Mouse (Mus musculus) right cerebral cortex, postnatal 10 days (tissue): ENCODE results near the gene Gm45234.
A peak's percentile ranks its signal among the peaks of the same experiment; 100 is the strongest.

ENCODE experiments used
- DNase-seq, 2 experiments: peaks; one replicate each; pipeline ENCODE4 v3.0.0; 2021; ENCODE audit warnings: low spot score in 2 of 2

The Gm45234 gene

DNA sequence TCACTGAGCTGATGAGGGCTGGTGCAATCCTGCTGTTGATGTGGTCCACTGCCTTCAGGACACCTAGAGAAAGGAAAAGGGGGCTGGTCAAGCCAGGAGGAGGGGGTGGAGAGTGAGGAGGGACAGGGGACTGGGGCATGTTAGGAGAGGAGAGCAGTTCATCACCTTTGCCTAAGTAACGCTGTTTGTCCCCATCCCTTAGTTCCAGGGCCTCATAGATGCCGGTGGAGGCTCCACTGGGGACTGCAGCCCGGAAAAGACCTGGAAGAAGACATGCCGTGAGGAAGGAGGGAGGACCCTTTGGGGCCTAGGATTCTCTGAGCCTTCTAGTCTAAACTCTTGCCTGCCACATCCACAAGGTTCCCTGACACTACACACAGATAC is 11.7 kb upstream of the Gm45234 start:
- no peak for DNase-seq

DNA sequence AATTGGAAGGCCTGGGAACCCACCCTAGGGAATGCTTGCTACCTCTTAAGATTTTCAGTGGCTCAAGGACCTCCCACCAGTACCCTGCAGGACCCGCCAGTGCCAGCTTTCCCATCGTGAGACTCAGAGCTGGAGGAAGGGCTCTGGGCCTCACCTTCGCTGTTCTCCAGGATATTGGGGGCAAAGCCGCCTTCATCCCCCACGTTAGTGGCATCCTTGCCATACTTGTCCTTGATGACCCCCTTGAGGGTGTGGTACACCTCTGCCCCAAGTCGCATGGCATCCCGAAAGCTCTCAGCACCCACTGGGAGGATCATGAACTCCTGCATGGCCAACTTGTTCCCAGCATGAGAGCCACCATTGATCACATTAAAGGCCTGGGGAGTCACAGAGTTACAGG is 10.1 kb upstream of the Gm45234 start:
- DNase-seq, result no peak

- peak; percentile 80 to 84 for DNase-seq
These were observed 3.4 kb upstream of the Gm45234 start for GRCm38 (mm10) chr6:124759259-124759658.

GRCm38 (mm10) chr6:124758849-124759232 is 3.0 kb upstream of the Gm45234 start:
- peak in 1 of 2 experiments; percentile 25 for DNase-seq

GRCm38 (mm10) chr6:124757909-124758848 is 2.4 kb upstream of the Gm45234 start:
- DNase-seq, result peak; percentile 73 to 83

- DNase-seq, result peak in 1 of 2 experiments; percentile 40
These were observed 1.6 kb upstream of the Gm45234 start for GRCm38 (mm10) chr6:124757351-124757880.

DNA sequence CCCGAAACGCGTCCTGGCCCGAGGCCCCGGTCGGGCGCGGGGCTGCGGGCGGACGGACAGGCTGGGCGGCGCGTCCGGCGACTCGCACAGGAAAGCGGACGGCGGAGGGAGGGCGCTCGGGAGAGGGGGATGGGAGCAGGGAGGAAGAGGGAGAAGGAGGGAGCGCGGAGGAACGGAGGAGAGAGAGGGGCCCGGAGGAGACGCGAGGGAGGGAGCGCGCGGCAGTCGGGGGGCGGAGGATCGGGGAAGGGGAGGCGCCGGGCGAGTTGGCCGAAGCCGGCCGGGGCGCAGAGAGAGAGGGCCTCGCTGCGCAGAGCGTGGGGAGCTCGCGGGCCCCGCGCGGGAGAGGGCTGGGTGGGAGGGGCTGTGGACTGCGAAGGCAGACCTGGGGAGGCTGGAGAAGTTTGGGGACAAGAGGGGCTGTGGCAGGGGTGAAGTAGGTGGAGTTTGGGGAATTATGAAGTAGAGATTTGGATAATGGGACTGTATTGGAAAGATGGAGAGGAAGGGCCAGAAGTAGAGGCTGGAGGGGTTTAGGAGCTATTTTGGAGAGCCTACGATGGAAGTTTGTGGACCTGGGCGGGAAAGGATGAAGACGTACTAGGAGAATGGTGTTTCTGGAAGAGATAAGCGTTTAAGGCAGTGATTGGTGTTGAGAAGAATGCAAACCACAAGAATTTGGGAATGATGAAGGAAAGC is 980 bp upstream of the Gm45234 start:
- DNase-seq, result peak; percentile 91 to 92

- DNase-seq, result no peak
These were observed 515 bp downstream of the Gm45234 start for GRCm38 (mm10) chr6:124755306-124755705.

- no peak for DNase-seq
These were observed 2.0 kb downstream of the Gm45234 start for GRCm38 (mm10) chr6:124753861-124754260.

- DNase-seq, result no peak
These were observed 5.4 kb downstream of the Gm45234 start for GRCm38 (mm10) chr6:124750405-124750804.

- DNase-seq, result peak in 1 of 2 experiments; percentile 52
These were observed 8.9 kb downstream of the Gm45234 start for GRCm38 (mm10) chr6:124746654-124747632.

DNA sequence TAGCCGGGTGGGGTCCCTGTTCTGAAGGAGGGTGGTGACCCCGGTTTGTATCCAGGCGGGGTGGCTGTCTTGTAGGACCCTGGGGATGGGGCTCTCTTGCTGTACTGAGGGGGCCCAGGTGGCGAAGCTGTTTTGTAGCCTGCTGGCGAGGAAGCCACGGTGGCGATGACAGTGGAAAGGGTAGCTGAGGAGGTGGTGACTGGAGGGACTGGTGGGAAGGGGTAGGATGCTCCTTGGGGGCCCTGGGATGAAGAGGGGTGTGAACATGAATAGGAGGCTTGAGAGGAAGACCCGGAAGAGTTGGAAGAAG is 9.6 kb downstream of the Gm45234 start:
- DNase-seq, result no peak

DNA sequence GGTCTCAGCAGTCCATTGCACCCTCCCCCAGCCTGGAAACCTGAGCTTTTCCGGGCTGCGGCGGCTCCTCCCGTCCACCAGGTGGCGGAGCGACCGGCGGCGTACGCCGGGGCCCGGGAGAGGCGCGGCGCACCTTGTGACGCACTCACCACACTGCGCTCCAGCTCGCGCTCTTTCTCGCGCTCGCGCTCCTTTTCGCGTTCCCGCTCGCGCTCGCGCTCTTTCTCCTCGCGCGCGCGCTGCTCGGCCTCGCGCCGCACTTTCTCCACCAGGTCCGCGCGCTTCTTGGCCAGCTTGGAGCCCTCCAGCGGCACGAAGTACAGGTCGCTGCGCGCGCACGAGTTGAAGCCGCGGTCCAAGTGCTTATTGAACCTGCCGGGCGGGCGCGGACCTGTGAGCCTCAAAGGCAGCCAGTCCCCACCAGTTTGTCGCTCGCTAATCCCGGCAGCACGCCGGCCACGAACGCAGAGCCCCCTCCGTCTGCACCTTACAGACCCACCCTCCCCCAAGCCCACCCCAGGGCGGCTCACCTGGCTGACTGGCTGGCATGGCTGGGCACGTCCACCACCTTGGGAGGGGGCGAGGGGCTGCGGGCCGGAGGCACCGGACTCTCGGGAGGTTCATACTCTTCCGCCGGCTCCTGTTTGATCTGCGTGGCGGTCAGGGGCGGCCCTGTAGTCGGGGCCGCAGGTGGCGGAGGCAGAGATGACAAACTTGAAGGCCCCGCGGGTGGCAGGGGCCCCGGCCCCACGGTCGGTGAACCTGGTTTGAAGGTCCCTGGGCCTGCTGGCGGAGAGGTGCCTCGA is 10.1 kb downstream of the Gm45234 start:
- DNase-seq, result peak; percentile 96

DNA sequence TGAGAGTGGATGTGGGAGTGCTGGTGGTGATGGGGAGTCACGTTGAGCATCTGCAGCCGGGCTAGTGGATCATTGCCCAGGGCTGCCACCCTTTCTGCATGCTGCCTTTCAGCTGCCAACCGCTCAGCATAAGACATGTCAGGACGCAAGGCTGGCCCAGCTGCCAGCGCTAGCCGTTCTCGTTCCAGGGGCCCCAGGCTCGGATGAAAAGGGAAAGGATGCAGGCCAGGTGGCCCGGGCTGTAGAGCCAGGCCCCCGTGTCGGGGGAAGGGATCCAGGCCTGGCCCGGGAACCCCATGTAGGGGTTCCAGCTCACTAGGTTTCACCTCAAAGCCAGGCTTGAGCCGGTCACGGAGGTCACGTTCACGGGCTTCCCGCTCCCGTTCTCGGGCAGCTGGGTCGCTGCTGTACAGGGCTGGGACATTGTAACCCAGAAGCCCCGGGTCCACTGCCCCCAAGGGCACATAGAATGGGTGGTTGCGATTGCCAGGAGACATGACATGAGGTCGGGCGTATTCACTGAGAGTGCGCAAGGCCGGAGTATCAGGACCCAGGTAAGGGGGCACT is 11.0 kb downstream of the Gm45234 start:
- DNase-seq, result peak; percentile 67 to 70

- no peak for DNase-seq
These were observed 12.2 kb downstream of the Gm45234 start for GRCm38 (mm10) chr6:124743647-124744046.

DNA sequence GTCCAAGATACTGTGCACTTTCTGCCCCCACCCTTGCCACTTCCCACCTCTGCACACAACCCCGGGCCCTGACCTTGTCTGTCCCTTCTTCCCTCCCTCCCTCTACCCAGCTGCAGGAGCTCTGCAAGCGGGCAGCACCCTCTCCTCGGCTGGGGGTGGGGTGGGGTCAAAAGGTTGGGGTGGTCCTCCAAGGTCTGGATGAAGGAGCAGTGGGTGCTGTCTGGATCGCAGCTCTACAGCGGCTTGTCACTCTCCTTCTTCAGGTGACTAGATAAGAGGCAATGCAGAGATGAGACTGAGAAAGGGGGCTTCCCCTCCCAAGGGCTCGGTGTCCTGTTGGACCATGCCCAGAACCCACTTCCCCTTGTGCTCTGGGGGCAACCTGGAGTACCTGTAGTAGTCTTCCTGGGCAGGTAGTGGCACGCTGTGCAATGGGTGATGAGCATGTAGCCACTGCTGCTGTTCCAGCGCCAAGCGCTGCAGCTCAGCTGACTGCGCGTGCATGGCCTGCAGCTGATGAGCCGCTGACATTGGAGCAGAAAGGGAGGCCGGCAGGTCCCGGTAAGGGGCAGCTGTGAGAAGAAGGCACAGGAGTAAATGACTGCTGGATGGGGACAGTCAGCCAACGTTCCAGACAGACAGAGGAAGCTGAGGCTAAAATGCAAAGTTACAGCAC is 12.8 kb downstream of the Gm45234 start:
- DNase-seq, result no peak

DNA sequence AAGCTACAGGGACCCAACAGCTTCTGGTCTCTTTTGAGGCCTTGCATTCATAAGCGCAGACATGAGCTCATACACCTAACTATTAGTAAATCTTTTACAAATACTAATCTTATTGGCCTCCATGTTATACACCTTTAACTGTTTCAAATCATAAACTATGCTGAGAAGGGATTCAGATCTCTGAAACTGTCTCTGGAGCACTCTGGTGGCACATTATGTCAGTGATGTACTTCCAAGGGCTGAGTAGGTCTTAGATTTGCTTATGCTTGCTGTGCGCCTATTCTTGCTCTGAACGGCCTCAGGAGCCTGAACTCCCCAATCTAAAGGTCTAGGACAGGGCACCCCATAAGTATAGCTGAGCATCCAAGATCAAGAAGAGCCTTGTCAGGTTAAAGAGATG is 14.0 kb downstream of the Gm45234 start:
- DNase-seq, result no peak

GRCm38 (mm10) chr6:124740888-124741761 is 14.7 kb downstream of the Gm45234 start, which contains the start of gene Grcc10:
Gene Grcc10 (minus strand): TSS chr6:124741374.
- peak; percentile 93 to 96 for DNase-seq
